Mouse (Mus musculus) lung, postnatal 0 days (tissue): ENCODE data around the gene Lyrm4.

Experiments used
- CTCF ChIP-seq: IDR thresholded peaks from 2 replicates; pipeline ENCODE4 v1.5.1; 2016; ENCODE audit warnings: antibody characterized with exemption, mild to moderate bottlenecking
- EP300 ChIP-seq: IDR thresholded peaks from 2 replicates; pipeline ENCODE4 v1.6.1; 2016; ENCODE audit warnings: antibody characterized with exemption, mild to moderate bottlenecking, control low read depth

DNA sequence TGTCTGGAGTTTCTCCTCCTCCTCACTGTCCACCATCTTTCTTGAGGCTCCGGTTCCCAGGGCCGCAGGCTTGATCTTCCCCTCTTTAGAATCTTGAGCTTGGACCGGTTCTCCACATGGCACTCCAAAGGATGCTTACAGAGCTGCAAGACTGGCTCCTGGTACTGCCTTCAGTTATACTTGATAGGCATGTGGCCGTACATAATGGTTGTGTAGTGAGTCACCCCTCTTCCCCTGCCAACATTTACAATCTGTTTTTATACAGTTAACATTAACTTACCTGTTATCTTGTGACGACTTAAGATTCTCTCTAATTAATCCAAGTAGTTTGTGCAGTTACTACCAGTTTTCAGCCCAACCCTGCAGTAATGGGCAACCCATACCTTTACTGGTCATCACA, 46.1 kb upstream of the Lyrm4 start:
- TF ChIP-seq CTCF (no peak), EP300 (no peak)
